In genomic region chr6:86233512-86234430, GRCm38 (mm10) we compare ENCODE assay signal across 12 mouse cellular contexts. TPM values are rescaled to one million over a fixed set of nuclear protein-coding genes. Genes with fewer than 3 reads are reported as not detected.
A peak's percentile ranks its signal among the peaks of the same experiment; 100 is the strongest.
DNase-seq lines count a peak whose midpoint lies in the region; ATAC-seq and TF ChIP-seq lines count a peak whose summit lies in the region.
"Had no signal": no experiment of that assay in that cellular context is flagged by ENCODE, and none has a peak within 500 bp of the region (broad histone marks: within the 10 kb centered on the region; RNA-seq: fewer than 3 reads in every experiment).

No protein-coding gene starts in this region.

- no peaks in the 10 kb centered on the region for H3K36me3 ChIP-seq in forebrain, embryonic 10.5 days (replicated peaks)
- no peaks in the 10 kb centered on the region for H3K36me3 ChIP-seq in forebrain, embryonic 16.5 days (ENCODE audit: control insufficient read depth, insufficient read depth)
- H3K36me3 ChIP-seq in MEL (ENCODE audit: control insufficient read depth in 1 of 2, insufficient read depth in 2 of 2, low read length in 2 of 2) = no peaks in the 10 kb centered on the region; a peak in 1 of 4 replicates
- no peaks in the 10 kb centered on the region for H3K36me3 ChIP-seq in hindbrain, embryonic 13.5 days
- no peaks in the 10 kb centered on the region for H3K36me3 ChIP-seq in midbrain, embryonic 14.5 days (ENCODE audit: control insufficient read depth, insufficient read depth, low read length)
- H3K36me3 ChIP-seq: limb, embryonic 10.5 days; midbrain, embryonic 15.5 days had no signal

- no peak overlapping the region for H3K9ac ChIP-seq in forebrain, embryonic 16.5 days (replicated peaks; ENCODE audit: low read depth, low read length)
- H3K9ac ChIP-seq in MEL (ENCODE audit: control insufficient read depth, low read depth, low read length, poor library complexity, severe bottlenecking) = no peak overlapping the region
- no peak overlapping the region for H3K9ac ChIP-seq in hindbrain, embryonic 13.5 days
- H3K9ac ChIP-seq in midbrain, embryonic 14.5 days (replicated peaks; ENCODE audit: low read length) = no peak overlapping the region
- H3K9ac ChIP-seq: hindbrain, embryonic 14.5 days; midbrain, embryonic 15.5 days had no signal

- no peaks in the 10 kb centered on the region for H3K27me3 ChIP-seq in forebrain, embryonic 10.5 days (ENCODE audit: poor library complexity, severe bottlenecking)
- H3K27me3 ChIP-seq in forebrain, embryonic 16.5 days (replicated peaks; ENCODE audit: control insufficient read depth, insufficient read depth, low read length) = no peaks in the 10 kb centered on the region
- no peaks in the 10 kb centered on the region for H3K27me3 ChIP-seq in MEL (ENCODE audit: control insufficient read depth in 1 of 2, insufficient read depth in 2 of 2, low read length in 2 of 2)
- no peaks in the 10 kb centered on the region for H3K27me3 ChIP-seq in hindbrain, embryonic 13.5 days
- H3K27me3 ChIP-seq in midbrain, embryonic 14.5 days (ENCODE audit: control insufficient read depth, insufficient read depth, low read length) = no peaks in the 10 kb centered on the region
- H3K27me3 ChIP-seq: midbrain, embryonic 15.5 days; Patski had no signal

- TF ChIP-seq POLR2A in MEL (IDR thresholded peaks at IDR 0.05; ENCODE audit: control insufficient read depth in 1 of 2, insufficient read depth in 1 of 2, low read depth in 1 of 2, low read length in 2 of 2, poor library complexity in 1 of 2) = no peak
- no peak for TF ChIP-seq POLR2A in lung, adult 2 months (IDR thresholded peaks at IDR 0.05; ENCODE audit: borderline replicate concordance, extremely low read depth, low read depth, low read length)

- no peak for ATAC-seq in forebrain, embryonic 16.5 days
- ATAC-seq in hindbrain, embryonic 13.5 days (ENCODE audit: low FRiP score) = no peak
- no peak for ATAC-seq in midbrain, embryonic 14.5 days (ENCODE audit: low FRiP score, low TSS enrichment)
- ATAC-seq: midbrain, embryonic 15.5 days; Patski had no signal

- no peak for TF ChIP-seq CTCF in MEL (IDR thresholded peaks at IDR 0.05 in 2 of 3, conservative IDR thresholded peaks at IDR 0.05 in 1 of 3; ENCODE audit: control insufficient read depth in 1 of 3, insufficient read depth in 1 of 3, low read depth in 2 of 3, low read length in 3 of 3, poor library complexity in 1 of 3, severe bottlenecking in 1 of 3)
- TF ChIP-seq CTCF in lung, adult 2 months (IDR thresholded peaks at IDR 0.05; ENCODE audit: insufficient read depth, low read length) = no peak

- no peak overlapping the region for H3K4me2 ChIP-seq in forebrain, embryonic 16.5 days (ENCODE audit: low read length)
- no peak overlapping the region for H3K4me2 ChIP-seq in hindbrain, embryonic 13.5 days
- no peak overlapping the region for H3K4me2 ChIP-seq in midbrain, embryonic 14.5 days (ENCODE audit: low read length)
- H3K4me2 ChIP-seq: hindbrain, embryonic 14.5 days; midbrain, embryonic 15.5 days had no signal

- 49% methylated on average over 13 of the region's 13 CpGs for WGBS in forebrain, embryonic 10.5 days
- 41% methylated on average over 13 of the region's 13 CpGs for WGBS in forebrain, embryonic 16.5 days
- 36% methylated on average over 13 of the region's 13 CpGs for WGBS in lung, adult 2 months
- 45% methylated on average over 13 of the region's 13 CpGs for WGBS in hindbrain, embryonic 13.5 days
- 44% methylated on average over 13 of the region's 13 CpGs for WGBS in midbrain, embryonic 14.5 days

- no peak for DNase-seq in forebrain, embryonic 10.5 days (ENCODE audit: extremely low spot score, low spot score)
- peak; percentile 35 for DNase-seq in MEL (ENCODE audit: low read depth, low spot score)
- DNase-seq in kidney, adult 8-10 months = peak; percentile 8 to 9
- DNase-seq in lung, adult 2 months = peak; percentile 36
- DNase-seq in retina, postnatal 1 day = no peak
- DNase-seq in midbrain, embryonic 14.5 days = no peak

- TF ChIP-seq RAD21 in MEL (IDR thresholded peaks at IDR 0.05; ENCODE audit: low read depth, low read length) = no peak

- no peaks in the 10 kb centered on the region for H3K79me2 ChIP-seq in MEL (ENCODE audit: control insufficient read depth, insufficient read depth, low read length, poor library complexity)

- H3K4me3 ChIP-seq in forebrain, embryonic 10.5 days = no peak overlapping the region
- no peak overlapping the region for H3K4me3 ChIP-seq in forebrain, embryonic 16.5 days (replicated peaks; ENCODE audit: low read length)
- no peak overlapping the region for H3K4me3 ChIP-seq in MEL (ENCODE audit: control insufficient read depth in 1 of 2, insufficient read depth in 1 of 2, low read depth in 2 of 2, low read length in 2 of 2)
- H3K4me3 ChIP-seq in lung, adult 2 months (replicated peaks; ENCODE audit: extremely low read depth, low read depth, low read length) = no peak overlapping the region
- H3K4me3 ChIP-seq in hindbrain, embryonic 13.5 days = no peak overlapping the region
- no peak overlapping the region for H3K4me3 ChIP-seq in midbrain, embryonic 14.5 days (replicated peaks; ENCODE audit: low read depth, low read length)
- H3K4me3 ChIP-seq: limb, embryonic 10.5 days; midbrain, embryonic 15.5 days had no signal

- peaks cover 10% of the 10 kb centered on the region for H3K4me1 ChIP-seq in forebrain, embryonic 10.5 days
- peaks cover 11% of the 10 kb centered on the region; the same call in 1 of the 2 replicates for H3K4me1 ChIP-seq in forebrain, embryonic 16.5 days (replicated peaks; ENCODE audit: control insufficient read depth, insufficient read depth, low read length)
- 0 out of 4 replicates have a peak, but pooled peaks cover 0 to 2% of the 10 kb centered on the region in 2 experiments for H3K4me1 ChIP-seq in MEL (ENCODE audit: control insufficient read depth in 1 of 2, insufficient read depth in 2 of 2, low read length in 2 of 2)
- H3K4me1 ChIP-seq in lung, adult 2 months (ENCODE audit: control insufficient read depth, insufficient read depth, low read length) = no peaks in the 10 kb centered on the region
- H3K4me1 ChIP-seq in hindbrain, embryonic 13.5 days (replicated peaks) = no peaks in the 10 kb centered on the region; the same call in none of the 2 replicates
- no peaks in the 10 kb centered on the region for H3K4me1 ChIP-seq in midbrain, embryonic 14.5 days (ENCODE audit: control insufficient read depth, insufficient read depth, low read length)
- H3K4me1 ChIP-seq: limb, embryonic 10.5 days; midbrain, embryonic 15.5 days had no signal

- H3K27ac ChIP-seq in forebrain, embryonic 10.5 days = peak overlapping the region; percentile 65
- H3K27ac ChIP-seq in forebrain, embryonic 16.5 days (ENCODE audit: low read length) = no peak overlapping the region
- no peak overlapping the region for H3K27ac ChIP-seq in MEL (ENCODE audit: control insufficient read depth, low read depth, low read length)
- no peak overlapping the region for H3K27ac ChIP-seq in hindbrain, embryonic 13.5 days
- H3K27ac ChIP-seq in midbrain, embryonic 14.5 days (replicated peaks; ENCODE audit: low read depth, low read length) = no peak overlapping the region
- H3K27ac ChIP-seq: hindbrain, embryonic 14.5 days; limb, embryonic 10.5 days; midbrain, embryonic 15.5 days had no signal

- TF ChIP-seq EP300 in MEL (IDR thresholded peaks at IDR 0.05; ENCODE audit: low read depth in 1 of 2, low read length in 2 of 2) = no peak

- no peaks in the 10 kb centered on the region for H3K9me3 ChIP-seq in forebrain, embryonic 10.5 days
- no peaks in the 10 kb centered on the region for H3K9me3 ChIP-seq in forebrain, embryonic 16.5 days (ENCODE audit: control insufficient read depth, low read length)
- H3K9me3 ChIP-seq in MEL (replicated peaks; ENCODE audit: insufficient read depth, low read length) = no peaks in the 10 kb centered on the region
- no peaks in the 10 kb centered on the region for H3K9me3 ChIP-seq in hindbrain, embryonic 13.5 days
- no peaks in the 10 kb centered on the region for H3K9me3 ChIP-seq in midbrain, embryonic 14.5 days (ENCODE audit: control insufficient read depth, low read length)
- H3K9me3 ChIP-seq: limb, embryonic 10.5 days; midbrain, embryonic 15.5 days had no signal

TF ChIP-seq in MEL, 35 proteins besides CTCF, POLR2A, EP300 and RAD21:
- TF ChIP-seq MYC (IDR thresholded peaks at IDR 0.05; ENCODE audit: low read depth, low read length) = no peak
- TF ChIP-seq HCFC1 (IDR thresholded peaks at IDR 0.05; ENCODE audit: low read depth, low read length) = no peak
- TF ChIP-seq SMC3 (IDR thresholded peaks at IDR 0.05; ENCODE audit: low read depth, low read length) = no peak
- TF ChIP-seq CHD2 (IDR thresholded peaks at IDR 0.05; ENCODE audit: low read length) = no peak
- no peak for TF ChIP-seq ZNF384 (IDR thresholded peaks at IDR 0.05; ENCODE audit: low read depth, low read length)
- no peak for TF ChIP-seq MYB (IDR thresholded peaks at IDR 0.05; ENCODE audit: low read depth, low read length)
- no peak for TF ChIP-seq KAT2A (conservative IDR thresholded peaks at IDR 0.05; ENCODE audit: low read depth, low read length)
- TF ChIP-seq RCOR1 (IDR thresholded peaks at IDR 0.05; ENCODE audit: low read depth, low read length) = no peak

RNA-seq across cellular contexts. Expression of gene Tgfa, which starts 38.7 kb away (rescaled TPM):
- polyA plus RNA-seq in forebrain, embryonic 10.5 days (2016; fragmentation: Nextera tagmentation; extraction: Ambion mirVana) = 1.2 and 1.3 TPM in 2 replicates
- polyA plus RNA-seq in forebrain, embryonic 16.5 days (2015; fragmentation: Nextera tagmentation; extraction: Ambion mirVana) = 14.6 and 19.7 TPM in 2 replicates
- 6.6 and 7.8 TPM in 2 replicates for total RNA-seq in MEL (2012; rRNA removed)
- 1 to 10 TPM in 1 of 2 experiments, not detected in 1; 9.1 TPM for polyA plus RNA-seq in MEL (2012; ENCODE audit: insufficient read depth in 1 of 2, insufficient read length in 2 of 2, low read depth in 1 of 2, low replicate concordance in 2 of 2, missing spikeins in 1 of 2)
- 8.2 and 11.2 TPM in 2 replicates for polyA plus RNA-seq in lung, adult 2 months (2012; rRNA removed)
- polyA plus RNA-seq in hindbrain, embryonic 13.5 days (2015; fragmentation: Nextera tagmentation; extraction: Ambion mirVana) = 9.5 and 9.6 TPM in 2 replicates
- 8.6 and 9.7 TPM in 2 replicates for polyA plus RNA-seq in midbrain, embryonic 14.5 days (2014; fragmentation: Nextera tagmentation; extraction: Ambion mirVana)

Comparison
In these comparisons a context has a peak if more than half of its experiments do, and no peak if none do; other contexts are left out.
1. DNase-seq: peak in MEL (single experiment), kidney, adult 8-10 months (2 of 2) and lung, adult 2 months (single experiment); none in forebrain, embryonic 10.5 days (single experiment), retina, postnatal 1 day (single experiment) and midbrain, embryonic 14.5 days (single experiment).